Mouse (Mus musculus) embryo, embryonic 10 days (tissue): Measurements from ENCODE around the gene B3gnt9.
A peak's percentile ranks its signal among the peaks of the same experiment; 100 is the strongest.
"Not testable (repeated sequence)": the region's sequence is repeated elsewhere in the genome, so short reads cannot be mapped to it uniquely, and the experiment has no call there.

Experiments
- DNase-seq: peaks from one replicate; pipeline ENCODE4 v3.0.0-alpha.2; 2015; ENCODE audit warnings: low spot score

The B3gnt9 gene

GRCm38 (mm10) chr8:105258911-105259720 is 4.2 kb upstream of the B3gnt9 start:
- peak; percentile 70 for DNase-seq

GRCm38 (mm10) chr8:105257318-105258114 is 2.6 kb upstream of the B3gnt9 start:
- DNase-seq = peak; percentile 3

- peak; percentile 94 for DNase-seq
Measured at GRCm38 (mm10) chr8:105254152-105254965, 594 bp downstream of the B3gnt9 start.

- DNase-seq = no peak
Measured at GRCm38 (mm10) chr8:105253766-105254151, 1.2 kb downstream of the B3gnt9 start.

- DNase-seq = no peak
Measured at GRCm38 (mm10) chr8:105252680-105253537, 2.0 kb downstream of the B3gnt9 start.

- DNase-seq = no peak
Measured at GRCm38 (mm10) chr8:105251954-105252353, 3.0 kb downstream of the B3gnt9 start.

GRCm38 (mm10) chr8:105241016-105241415 is 13.9 kb downstream of the B3gnt9 start:
- no peak for DNase-seq

GRCm38 (mm10) chr8:105237442-105238142 is 17.4 kb downstream of the B3gnt9 start:
- no peak for DNase-seq

GRCm38 (mm10) chr8:105235206-105235605 is 19.7 kb downstream of the B3gnt9 start:
- no peak for DNase-seq

- no peak for DNase-seq
Measured at GRCm38 (mm10) chr8:105233126-105233935, 21.6 kb downstream of the B3gnt9 start.

- DNase-seq = not testable (repeated sequence)
Measured at GRCm38 (mm10) chr8:105232321-105232693, 22.6 kb downstream of the B3gnt9 start.

GRCm38 (mm10) chr8:105231503-105232320 is 23.2 kb downstream of the B3gnt9 start:
- no peak for DNase-seq

- DNase-seq = no peak
Measured at GRCm38 (mm10) chr8:105225917-105226316, 29.0 kb downstream of the B3gnt9 start.

GRCm38 (mm10) chr8:105225272-105225593 is 29.7 kb downstream of the B3gnt9 start:
- DNase-seq = no peak

- DNase-seq = peak; percentile 98
Measured at GRCm38 (mm10) chr8:105224413-105225271, 30.3 kb downstream of the B3gnt9 start, which contains the start of gene D230025D16Rik. TSS of gene D230025D16Rik (plus strand) at chr8:105225145.

GRCm38 (mm10) chr8:105223850-105224249 is 31.1 kb downstream of the B3gnt9 start:
- DNase-seq = no peak

GRCm38 (mm10) chr8:105217926-105218522 is 36.9 kb downstream of the B3gnt9 start:
- DNase-seq = peak; percentile 77

GRCm38 (mm10) chr8:105214104-105214503 is 40.8 kb downstream of the B3gnt9 start:
- DNase-seq = no peak
